Mouse (Mus musculus): ENCODE data around the gene Snx32.

DNA sequence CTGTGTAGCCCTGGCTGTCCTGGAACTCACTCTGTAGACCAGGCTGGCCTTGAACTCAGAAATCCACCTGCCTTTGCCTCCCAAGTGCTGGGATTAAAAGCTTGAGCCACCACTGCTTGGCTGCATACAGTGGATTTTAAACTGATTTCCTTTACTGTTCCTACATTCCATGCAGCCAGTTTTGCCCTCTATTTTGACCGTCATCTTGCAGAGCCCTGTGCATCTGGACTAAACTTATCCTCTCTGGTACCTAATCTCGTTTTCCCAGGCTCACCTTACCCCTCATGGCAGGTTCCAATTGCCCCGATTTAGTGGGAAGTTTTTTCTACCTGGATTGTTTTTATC is 2.6 kb upstream of the Snx32 start:
- TF ChIP-seq CTCF (IDR thresholded peaks at IDR 0.05; ENCODE audit: borderline replicate concordance, extremely low read depth, insufficient read depth, insufficient read length): no peak
- TF ChIP-seq POLR2A (IDR thresholded peaks at IDR 0.05; ENCODE audit: borderline replicate concordance, extremely low read depth, insufficient read depth, insufficient read length, poor library complexity, severe bottlenecking): no peak

Data from brain, embryonic 14.5 days (tissue).